Mouse (Mus musculus) midbrain, embryonic 14.5 days (tissue): Measurements from ENCODE around the gene Rassf3. TPM values are rescaled to one million over a fixed set of nuclear protein-coding genes. Genes with fewer than 3 reads are reported as not detected.

Experiments used
- ATAC-seq: fragments of 200-750 bp; cut with Nextera tagmentation; 2 replicates; pipeline ENCODE4 v1.8.0; 2017; ENCODE audit warnings: moderate number of reproducible peaks, moderate library complexity; ENCODE audit not compliant: low FRiP score, low TSS enrichment
- DNase-seq: peaks from one replicate; pipeline ENCODE4 v3.0.0-alpha.2; 2015
- H3K27ac ChIP-seq: fragments of 300-500 bp; sonication (generic); replicated peaks from 2 replicates; pipeline ENCODE4 v1.5.1; 2014; ENCODE audit warnings: mild to moderate bottlenecking, low read depth, low read length, moderate library complexity
- H3K27me3 ChIP-seq: fragments of 300-500 bp; sonication (generic); 2 replicates; pipeline ENCODE4 v1.6.1; 2014; ENCODE audit warnings: low read length, control low read depth, mixed read lengths; ENCODE audit not compliant: control insufficient read depth, insufficient read depth
- H3K36me3 ChIP-seq: fragments of 300-500 bp; sonication (generic); 2 replicates; pipeline ENCODE4 v1.6.1; 2014; ENCODE audit warnings: low read length, control low read depth; ENCODE audit not compliant: control insufficient read depth, insufficient read depth
- H3K4me1 ChIP-seq: fragments of 300-500 bp; sonication (generic); 2 replicates; pipeline ENCODE4 v1.6.1; 2014; ENCODE audit warnings: mild to moderate bottlenecking, antibody characterized with exemption, low read length, control low read depth; ENCODE audit not compliant: control insufficient read depth, insufficient read depth
- H3K4me2 ChIP-seq: fragments of 300-500 bp; sonication (generic); 2 replicates; pipeline ENCODE4 v1.6.1; 2014; ENCODE audit warnings: mild to moderate bottlenecking, low read length, moderate library complexity
- H3K4me3 ChIP-seq: fragments of 300-500 bp; sonication (generic); replicated peaks from 2 replicates; pipeline ENCODE4 v1.5.1; 2014; ENCODE audit warnings: low read depth, low read length
- H3K9ac ChIP-seq: fragments of 300-500 bp; sonication (generic); replicated peaks from 2 replicates; pipeline ENCODE4 v1.6.1; 2014; ENCODE audit warnings: mild to moderate bottlenecking, low read length, moderate library complexity
- H3K9me3 ChIP-seq: fragments of 300-500 bp; sonication (generic); 2 replicates; pipeline ENCODE4 v1.6.1; 2016; ENCODE audit warnings: low read length, control low read depth, mixed read lengths; ENCODE audit not compliant: control insufficient read depth
- WGBS: fragments of 180-500 bp; shearing (Covaris S2); extraction: QIAGEN DNeasy Blood & Tissue Kit; methylation state at CpG from one replicate; pipeline ENCODE4 v1.1.7; 2014; 5-methylcytosine and 5-hydroxymethylcytosine counted together
- polyA plus RNA-seq: library from polyadenylated mRNA; unstranded; fragments of >200 nt; fragmentation: Nextera tagmentation; extraction: Ambion mirVana; gene quantifications from 2 replicates; pipeline ENCODE4 v1.2.1, GENCODE M21; 2014

Gene Rassf3
- polyA plus RNA-seq, 1 experiment from 2014 or later, result 4.5 TPM

GRCm38 (mm10) chr10:121444198-121444597, 31.9 kb downstream of the Rassf3 start:
- Histone ChIP-seq H3K27ac (no peak overlapping the region), H3K4me2 (no peak overlapping the region), H3K9ac (no peak overlapping the region), H3K9me3 (no peaks in the 10 kb centered on the region), H3K4me1 (peaks cover 6% of the 10 kb centered on the region; the same call in 1 of the 2 replicates), H3K4me3 (no peak overlapping the region), H3K27me3 (no peaks in the 10 kb centered on the region), H3K36me3 (no peaks in the 10 kb centered on the region)
- WGBS, result 92% methylated on average over 7 of the region's 7 CpGs
- ATAC-seq (no peak), DNase-seq (no peak)

- 93% methylated on average over 9 of the region's 9 CpGs for WGBS
- peaks cover 6% of the 10 kb centered on the region; the same call in 1 of the 2 replicates for H3K4me1 ChIP-seq
- no peak overlapping the region for H3K4me3 ChIP-seq
Observed at GRCm38 (mm10) chr10:121443791-121444190, 32.4 kb downstream of the Rassf3 start.

GRCm38 (mm10) chr10:121439310-121439731, 36.8 kb downstream of the Rassf3 start:
- no peaks in the 10 kb centered on the region for H3K9me3 ChIP-seq
- no peak overlapping the region for H3K9ac ChIP-seq
- no peaks in the 10 kb centered on the region for H3K27me3 ChIP-seq
- DNase-seq (no peak), ATAC-seq (no peak)
- no peak overlapping the region for H3K4me3 ChIP-seq
- H3K4me1 ChIP-seq, result no peaks in the 10 kb centered on the region
- H3K4me2 ChIP-seq, result no peak overlapping the region
- no peak overlapping the region for H3K27ac ChIP-seq
- H3K36me3 ChIP-seq, result no peaks in the 10 kb centered on the region
- WGBS, result 90% methylated on average over 12 of the region's 12 CpGs

More at GRCm38 (mm10) chr10:121443791-121444190, 32.4 kb downstream of the Rassf3 start:
- no peak overlapping the region for H3K27ac ChIP-seq
- no peaks in the 10 kb centered on the region for H3K36me3 ChIP-seq
- H3K27me3 ChIP-seq, result no peaks in the 10 kb centered on the region
- no peak overlapping the region for H3K9ac ChIP-seq
- no peaks in the 10 kb centered on the region for H3K9me3 ChIP-seq
- DNase-seq, result no peak
- H3K4me2 ChIP-seq, result no peak overlapping the region
- no peak for ATAC-seq

- ATAC-seq (no peak), DNase-seq (no peak)
- H3K36me3 ChIP-seq, result no peaks in the 10 kb centered on the region
- peaks cover 1% of the 10 kb centered on the region; the same call in 1 of the 2 replicates for H3K4me1 ChIP-seq
- no peak overlapping the region for H3K9ac ChIP-seq
- H3K27me3 ChIP-seq, result no peaks in the 10 kb centered on the region
- no peak overlapping the region for H3K4me3 ChIP-seq
- 57% methylated on average over 6 of the region's 8 CpGs for WGBS
- no peak overlapping the region for H3K27ac ChIP-seq
- no peak overlapping the region for H3K4me2 ChIP-seq
- no peaks in the 10 kb centered on the region for H3K9me3 ChIP-seq
Observed at GRCm38 (mm10) chr10:121438109-121438508, 38.0 kb downstream of the Rassf3 start.

- Histone ChIP-seq H3K4me2 (no peak overlapping the region), H3K9ac (no peak overlapping the region), H3K4me3 (no peak overlapping the region), H3K27ac (no peak overlapping the region), H3K4me1 (peaks cover 12% of the 10 kb centered on the region; the same call in 1 of the 2 replicates), H3K9me3 (no peaks in the 10 kb centered on the region), H3K36me3 (no peaks in the 10 kb centered on the region), H3K27me3 (no peaks in the 10 kb centered on the region)
- ATAC-seq (no peak), DNase-seq (no peak)
- WGBS, result 80% methylated on average over 4 of the region's 4 CpGs
Observed at GRCm38 (mm10) chr10:121436693-121437092, 39.5 kb downstream of the Rassf3 start.

- DNase-seq (no peak), ATAC-seq (no peak)
- H3K27me3 ChIP-seq, result no peaks in the 10 kb centered on the region
Observed at GRCm38 (mm10) chr10:121436258-121436645, 39.9 kb downstream of the Rassf3 start.

GRCm38 (mm10) chr10:121435546-121436257, 40.4 kb downstream of the Rassf3 start:
- no peaks in the 10 kb centered on the region for H3K9me3 ChIP-seq
- DNase-seq (no peak), ATAC-seq (no peak)
- no peaks in the 10 kb centered on the region for H3K27me3 ChIP-seq
- no peak overlapping the region for H3K4me3 ChIP-seq
- no peak overlapping the region for H3K27ac ChIP-seq
- no peak overlapping the region for H3K9ac ChIP-seq
- no peak overlapping the region for H3K4me2 ChIP-seq
- no peaks in the 10 kb centered on the region for H3K36me3 ChIP-seq
- 60% methylated on average over 28 of the region's 28 CpGs for WGBS
- peaks cover 12% of the 10 kb centered on the region; the same call in 1 of the 2 replicates for H3K4me1 ChIP-seq

More at GRCm38 (mm10) chr10:121436258-121436645, 39.9 kb downstream of the Rassf3 start:
- Histone ChIP-seq H3K27ac (no peak overlapping the region), H3K4me3 (no peak overlapping the region), H3K36me3 (no peaks in the 10 kb centered on the region), H3K9ac (no peak overlapping the region), H3K4me1 (peaks cover 12% of the 10 kb centered on the region; the same call in 1 of the 2 replicates), H3K4me2 (no peak overlapping the region), H3K9me3 (no peaks in the 10 kb centered on the region)
- 72% methylated on average over 8 of the region's 8 CpGs for WGBS

GRCm38 (mm10) chr10:121434441-121435103, 41.6 kb downstream of the Rassf3 start:
- 86% methylated on average over 15 of the region's 15 CpGs for WGBS
- Histone ChIP-seq H3K36me3 (no peaks in the 10 kb centered on the region), H3K4me1 (peaks cover 15% of the 10 kb centered on the region; the same call in 1 of the 2 replicates), H3K27ac (no peak overlapping the region), H3K9me3 (no peaks in the 10 kb centered on the region), H3K9ac (no peak overlapping the region), H3K4me2 (no peak overlapping the region), H3K27me3 (no peaks in the 10 kb centered on the region), H3K4me3 (no peak overlapping the region)
- DNase-seq (no peak), ATAC-seq (no peak)
